Mouse (Mus musculus) thymus, postnatal 4 days (tissue): Measurements from ENCODE around the gene Gjd3.
"Not testable (repeated sequence)": the region's sequence is repeated elsewhere in the genome, so short reads cannot be mapped to it uniquely, and the experiment has no call there.

ENCODE experiments used
- DNase-seq: peaks from one replicate; pipeline ENCODE4 v3.0.0; 2021

Gjd3 gene

DNA sequence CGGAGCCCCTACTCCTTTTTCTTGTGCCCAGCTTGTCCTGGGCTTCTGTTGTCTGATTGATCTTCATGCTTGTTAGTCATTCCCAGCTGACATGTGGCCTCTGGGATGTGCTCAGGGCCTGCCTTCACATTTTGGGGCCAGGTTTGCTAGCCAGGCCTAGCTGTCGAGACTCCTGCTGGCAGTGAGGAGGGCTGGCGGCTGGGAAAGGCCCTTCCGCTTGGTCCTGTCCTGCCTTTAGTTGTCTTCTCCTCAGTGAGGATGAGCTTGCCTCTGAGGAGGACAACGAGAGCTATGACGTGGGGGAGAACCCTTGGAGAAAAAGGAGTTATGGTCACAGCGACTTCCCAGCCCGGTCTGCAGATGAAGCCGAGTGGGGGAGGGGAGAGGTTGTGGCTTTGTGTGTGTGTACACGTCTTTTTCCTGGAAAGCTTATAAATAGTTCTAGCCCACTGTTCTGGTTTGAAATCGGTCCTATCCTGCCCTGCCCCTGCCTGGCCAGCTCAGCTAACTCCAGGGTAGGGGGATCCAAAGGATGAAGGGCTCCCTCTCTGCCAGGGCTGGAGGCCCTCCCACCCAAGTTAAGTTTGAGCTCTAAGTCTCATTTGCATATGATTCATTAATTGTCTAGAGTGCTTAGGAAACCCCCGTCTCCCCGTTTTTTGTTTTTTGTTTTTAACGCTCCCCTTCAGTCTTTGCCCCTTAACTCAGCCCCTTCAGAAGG lies 38.9 kb downstream of the Gjd3 start:
- peak; percentile 67 for DNase-seq

DNA sequence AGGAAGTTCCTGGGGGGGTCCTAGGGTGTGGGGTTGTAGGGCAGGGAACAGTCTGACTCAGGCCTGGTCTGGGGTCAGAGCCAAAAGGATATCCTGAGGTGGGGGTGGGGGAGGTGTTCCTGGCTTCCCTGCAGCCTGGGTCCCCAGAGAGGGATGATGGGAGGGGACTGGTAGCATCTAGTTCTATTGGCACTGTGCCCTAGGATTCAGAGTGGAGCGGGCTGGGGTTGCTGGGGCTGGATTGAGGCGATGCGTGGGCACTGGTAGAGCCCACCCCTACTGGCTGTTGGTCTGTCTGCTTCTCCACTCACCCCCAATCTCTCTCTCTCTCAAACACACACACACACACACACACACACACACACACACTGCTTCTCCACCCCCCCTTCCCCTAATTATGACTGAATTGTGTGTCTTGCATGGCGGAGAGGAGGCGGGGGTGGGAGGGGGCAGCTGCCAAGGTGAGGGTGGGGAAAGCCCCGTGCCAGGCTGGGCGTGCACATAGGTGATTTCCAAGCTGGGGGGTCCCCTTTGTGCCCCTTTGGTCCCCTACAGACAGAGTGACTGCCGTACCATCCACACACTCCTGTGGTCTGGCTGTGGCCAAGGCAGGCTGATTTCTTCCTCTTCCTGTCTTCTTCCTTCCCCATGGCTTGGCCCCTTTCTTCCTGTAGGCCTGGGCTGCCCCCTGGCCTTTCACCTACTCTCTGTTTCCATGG lies 39.7 kb downstream of the Gjd3 start:
- peak; percentile 50 for DNase-seq

- DNase-seq: no peak
Measured at GRCm38 (mm10) chr11:98942555-98942922, 40.3 kb downstream of the Gjd3 start.

DNA sequence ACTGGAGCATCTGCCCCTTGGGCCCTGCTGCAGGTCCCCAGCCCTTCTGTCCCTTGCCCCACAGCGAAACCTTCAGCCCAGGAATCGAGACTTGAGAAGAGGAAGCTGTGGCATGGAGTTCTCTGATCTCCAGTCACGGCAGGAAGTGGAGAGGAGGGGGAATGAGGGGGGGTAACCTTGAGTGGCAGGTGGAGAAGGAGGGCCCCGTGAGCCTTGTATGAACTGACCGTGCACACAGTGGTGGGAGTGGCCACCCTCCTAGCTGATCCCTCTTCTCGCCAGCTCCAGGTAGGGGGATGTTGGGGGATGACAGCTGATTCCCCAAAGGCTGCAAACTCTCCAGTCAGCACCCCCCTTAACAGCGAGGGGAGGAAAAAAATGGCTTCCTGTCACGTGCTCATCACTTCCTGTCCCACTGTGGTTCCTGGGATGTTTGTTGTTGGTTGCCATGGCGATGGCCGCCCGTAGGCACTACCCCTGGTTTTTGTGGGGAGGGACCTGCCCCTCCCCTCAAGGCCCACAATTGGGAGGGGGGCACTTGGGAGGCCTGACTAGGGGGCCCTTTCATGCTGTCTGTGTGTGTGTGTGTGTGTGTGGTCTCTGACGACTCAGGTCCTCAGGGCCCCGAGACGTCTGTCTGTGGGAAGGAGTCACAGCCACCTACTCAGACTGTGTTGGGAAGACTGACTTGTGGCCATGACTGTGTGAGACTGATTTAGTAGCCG lies 40.8 kb downstream of the Gjd3 start:
- peak; percentile 91 for DNase-seq

GRCm38 (mm10) chr11:98941341-98941825 lies 41.4 kb downstream of the Gjd3 start:
- DNase-seq: no peak

DNA sequence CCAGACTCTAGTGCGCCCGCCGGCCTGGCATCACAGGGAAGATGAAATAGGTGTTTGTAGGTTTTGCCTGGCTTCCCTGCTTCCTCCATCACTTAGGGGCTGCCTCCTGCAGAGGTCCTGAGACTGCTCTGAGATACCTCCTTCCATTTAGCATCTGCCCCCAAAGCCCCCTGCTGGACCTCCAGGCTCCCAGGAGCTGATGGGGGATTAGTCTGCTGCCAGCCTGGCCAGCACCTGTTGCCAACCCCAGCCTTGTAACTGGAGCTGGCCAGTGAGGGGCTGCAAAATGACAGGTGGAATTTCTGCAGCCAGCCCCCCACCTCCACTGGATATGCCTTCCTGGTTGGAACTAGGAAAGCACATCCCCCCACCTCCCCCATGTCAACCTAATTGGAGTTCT lies 42.0 kb downstream of the Gjd3 start:
- DNase-seq: peak; percentile 48

DNA sequence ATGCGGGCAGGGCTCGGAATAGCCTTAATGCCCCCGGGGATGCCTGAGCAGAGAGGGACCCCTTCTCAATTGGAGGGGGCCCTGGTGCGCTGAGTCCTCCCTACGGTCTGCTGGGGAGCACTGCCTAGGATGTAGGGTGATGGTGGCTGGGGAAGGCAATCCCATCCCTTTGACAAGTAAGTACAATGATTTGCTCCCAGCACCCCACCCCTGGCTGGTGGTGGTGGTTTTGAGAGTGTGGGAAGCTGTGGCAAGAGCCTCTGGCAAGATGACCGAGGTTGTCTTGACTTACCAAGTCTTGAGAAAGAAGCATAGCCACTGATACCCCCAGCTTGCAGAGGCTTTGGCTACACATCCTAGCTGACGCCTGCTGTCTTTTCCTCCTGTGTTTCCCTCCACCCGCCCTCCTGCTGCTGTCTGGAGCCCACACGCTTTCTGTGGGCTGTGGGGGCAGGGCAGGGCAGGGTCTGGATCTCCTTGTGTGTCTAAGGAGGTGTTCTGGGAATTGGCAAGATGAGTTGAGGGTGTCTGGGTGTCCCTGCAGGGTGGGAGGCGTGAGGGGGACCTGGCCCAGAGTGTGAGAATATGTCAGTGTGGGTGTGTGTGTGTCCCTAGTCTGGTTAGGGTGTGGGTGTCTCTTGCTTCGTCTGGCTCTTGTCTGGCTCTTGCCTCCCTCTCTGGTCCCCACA lies 42.7 kb downstream of the Gjd3 start:
- DNase-seq: peak; percentile 54

GRCm38 (mm10) chr11:98939084-98939952 lies 43.5 kb downstream of the Gjd3 start:
- DNase-seq: peak; percentile 70

GRCm38 (mm10) chr11:98938701-98939083 lies 44.1 kb downstream of the Gjd3 start:
- DNase-seq: no peak

DNA sequence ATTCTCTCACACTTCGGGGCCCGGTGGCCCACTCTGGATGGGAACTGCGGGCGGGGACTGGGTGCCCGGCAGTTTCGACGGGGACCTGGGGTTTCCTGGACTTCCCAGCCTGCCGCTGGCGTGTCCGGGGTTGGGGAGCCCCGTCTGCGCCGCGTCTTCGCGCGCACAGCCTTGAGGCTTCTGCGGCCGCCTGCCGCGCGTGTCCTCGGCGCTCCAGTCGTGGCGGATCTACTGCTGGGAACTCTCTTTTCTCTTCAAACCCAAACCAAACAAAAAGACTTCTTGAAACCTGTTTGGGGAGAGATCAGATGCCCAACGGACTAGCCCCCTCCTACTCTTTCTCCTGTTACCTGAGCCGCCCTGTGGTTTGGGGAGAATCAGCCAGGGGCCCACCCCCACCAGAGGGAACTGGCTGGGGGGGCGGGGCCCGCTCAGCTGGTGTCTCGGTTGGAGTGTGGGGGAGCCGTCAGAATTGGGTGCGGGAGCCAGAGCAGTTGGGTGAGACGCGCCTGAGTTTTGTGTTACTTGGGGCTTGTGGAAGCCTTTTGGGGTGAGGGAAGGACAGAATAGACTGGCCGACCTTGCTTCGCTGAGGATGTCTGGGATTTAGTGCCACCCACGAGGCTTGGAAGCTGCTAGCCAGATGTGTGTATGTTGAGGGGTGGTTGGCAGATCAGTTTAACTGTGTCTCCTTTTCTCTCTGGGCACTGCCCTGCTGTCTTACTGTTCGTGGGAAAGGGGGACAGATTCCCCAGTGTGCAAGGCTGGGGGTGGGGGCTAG lies 44.7 kb downstream of the Gjd3 start:
- peak; percentile 84 for DNase-seq

- DNase-seq: peak; percentile 89
Measured at GRCm38 (mm10) chr11:98937410-98937913, 45.4 kb downstream of the Gjd3 start.

DNA sequence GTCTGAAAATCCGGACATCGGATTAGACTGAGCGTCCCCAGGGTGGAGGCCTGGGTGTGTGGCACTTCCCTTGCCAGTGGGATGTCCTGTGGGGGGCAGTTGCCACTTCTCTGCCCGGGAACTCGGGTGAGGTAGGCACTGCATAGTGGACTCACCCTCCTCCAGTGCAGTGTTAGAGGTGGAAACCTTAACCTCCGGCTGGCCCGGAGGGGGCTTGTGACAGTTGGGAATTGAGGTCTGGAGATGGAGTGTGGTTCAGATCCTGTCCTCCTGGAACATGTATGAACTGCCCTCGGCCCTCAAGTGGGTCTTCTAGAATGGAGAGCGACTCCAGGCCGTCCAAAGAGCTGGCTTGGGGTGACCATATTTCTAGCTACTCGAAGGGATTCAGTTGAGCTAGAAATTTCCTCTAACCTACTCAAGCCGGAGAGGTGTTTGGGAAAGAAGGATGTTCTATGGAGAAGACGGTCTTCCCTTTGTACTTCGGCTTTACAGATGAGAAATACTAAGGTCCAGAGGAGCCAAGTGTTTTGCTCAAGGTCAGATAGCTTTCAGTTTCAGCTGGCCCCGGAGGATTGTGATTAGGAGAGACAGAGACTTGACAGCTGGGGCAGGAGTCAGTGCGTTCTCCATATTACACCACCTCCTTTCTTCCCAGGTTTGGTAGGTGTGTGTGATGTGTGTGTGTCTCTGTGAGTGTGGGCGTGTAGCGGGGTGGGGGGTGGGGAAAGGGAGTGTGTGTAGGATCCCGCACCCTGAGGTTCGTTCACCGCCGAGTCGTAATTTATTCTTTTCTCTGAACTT lies 46.0 kb downstream of the Gjd3 start:
- peak; percentile 34 for DNase-seq

DNA sequence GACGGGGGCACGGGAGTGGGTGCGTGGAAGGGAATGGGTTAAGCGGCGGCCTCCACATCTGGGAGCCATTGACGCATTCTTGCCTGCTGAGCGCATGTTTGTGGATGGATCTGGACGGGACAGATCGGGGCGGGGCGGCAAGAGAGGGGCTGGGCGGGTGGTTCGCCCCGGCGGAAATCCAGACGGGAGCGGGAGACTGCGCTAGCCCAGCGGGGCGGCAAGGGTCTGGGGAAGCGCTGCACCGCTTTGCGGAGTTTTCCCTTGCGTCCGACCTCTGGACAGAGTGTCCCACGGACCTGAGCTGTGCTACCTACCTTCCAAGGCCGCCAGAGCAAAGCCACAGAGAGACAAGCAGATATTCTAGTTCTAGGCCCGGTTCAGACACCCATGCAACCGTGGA lies 46.6 kb downstream of the Gjd3 start:
- DNase-seq: peak; percentile 43

DNA sequence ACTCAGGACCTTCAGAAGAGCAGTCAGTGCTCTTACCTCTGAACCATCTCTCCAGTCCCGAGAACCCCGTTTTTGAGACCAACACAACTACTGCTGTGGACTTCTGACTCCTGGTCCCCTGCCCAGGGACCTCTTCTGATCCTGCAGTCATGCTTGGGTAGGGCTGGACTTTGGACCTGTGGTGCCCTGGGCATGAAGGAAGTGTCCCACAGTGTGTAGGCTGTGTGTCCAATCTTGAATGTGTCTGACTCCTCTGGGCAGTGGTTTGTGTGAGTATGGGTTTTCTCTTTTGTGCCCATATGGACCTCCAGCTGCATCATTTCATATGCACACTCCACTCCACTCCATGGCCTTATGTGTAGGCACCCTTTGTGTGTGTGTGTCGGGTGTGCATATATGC lies 47.7 kb downstream of the Gjd3 start:
- no peak for DNase-seq

- no peak for DNase-seq
Measured at GRCm38 (mm10) chr11:98934367-98934766, 48.4 kb downstream of the Gjd3 start.

- not testable (repeated sequence) for DNase-seq
Measured at GRCm38 (mm10) chr11:98933847-98934246, 49.0 kb downstream of the Gjd3 start.

DNA sequence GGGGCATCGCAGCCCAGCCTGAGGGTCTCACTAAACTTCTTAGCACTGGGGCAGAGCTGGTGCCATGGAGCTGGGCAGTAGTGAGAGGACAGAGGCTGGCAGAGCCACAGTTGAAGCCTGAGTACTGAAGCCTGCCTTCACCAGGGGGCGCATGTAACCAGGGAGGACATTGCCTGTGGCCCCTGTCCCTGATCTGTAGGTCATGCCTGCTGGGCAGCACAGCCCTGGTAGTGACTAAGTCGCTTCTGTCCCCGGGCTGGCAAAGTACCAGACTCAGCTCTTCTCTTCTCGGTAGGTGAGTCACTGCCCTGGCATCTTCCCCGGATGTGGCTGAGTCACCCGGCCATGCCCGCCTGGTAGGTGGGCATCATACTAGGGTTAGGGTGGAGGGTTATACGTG lies 49.7 kb downstream of the Gjd3 start:
- peak; percentile 81 for DNase-seq

DNA sequence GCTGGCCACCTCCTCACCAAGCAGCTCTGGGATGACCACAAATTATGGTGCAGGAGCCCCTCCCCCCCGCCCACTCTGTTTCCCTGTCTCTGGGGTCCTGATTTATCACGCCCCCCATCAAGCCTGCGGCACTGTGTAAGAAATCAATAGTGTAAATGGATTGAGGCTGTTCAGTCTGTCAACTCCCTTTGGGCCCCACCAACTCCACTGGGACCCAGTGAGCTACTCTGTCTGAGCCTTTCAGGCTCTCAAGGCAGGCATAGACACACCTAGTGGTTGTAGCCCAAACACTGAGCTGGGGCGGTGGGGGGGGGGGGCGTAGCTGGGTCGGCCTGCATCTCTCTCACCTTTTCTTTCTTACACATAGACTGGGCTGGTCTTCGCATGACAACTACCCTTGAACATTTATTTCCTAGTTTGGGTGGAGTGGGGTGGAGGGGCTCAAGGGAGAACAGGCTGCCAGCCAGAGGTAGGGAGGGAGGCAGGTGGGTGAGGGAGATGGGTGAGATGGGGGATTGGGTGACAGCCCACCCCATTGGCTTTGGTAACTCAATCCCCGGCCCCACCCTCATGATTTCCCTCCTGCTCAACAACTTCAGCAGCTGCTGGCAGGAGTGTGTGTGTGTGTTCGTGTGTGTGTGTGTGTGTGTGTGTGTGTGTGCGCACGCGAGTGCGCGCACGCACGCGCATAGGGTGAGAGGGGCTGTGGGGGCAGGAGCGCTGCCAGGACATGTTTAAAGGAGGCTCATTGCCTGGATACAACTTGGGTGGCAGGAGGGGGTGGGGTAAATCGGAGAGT lies 50.3 kb downstream of the Gjd3 start:
- DNase-seq: peak; percentile 49
